Mouse (Mus musculus): ENCODE data around the gene Ywhag. TPM values are rescaled to one million over a fixed set of nuclear protein-coding genes. Genes with fewer than 3 reads are reported as not detected.

Gene Ywhag
- polyA plus RNA-seq, 1 experiment from 2014 or later: 193 TPM

GRCm38 (mm10) chr5:135906846-135907245 lies 27.6 kb downstream of the Ywhag start:
- peaks cover 36% of the 10 kb centered on the region for H3K36me3 ChIP-seq (ENCODE audit: insufficient read depth, low read length)
- no peak for ATAC-seq (ENCODE audit: low FRiP score, low TSS enrichment)
- WGBS: 76% methylated on average over 4 of the region's 4 CpGs

GRCm38 (mm10) chr5:135905320-135906225 lies 28.8 kb downstream of the Ywhag start:
- Histone ChIP-seq H3K36me3 (ENCODE audit: insufficient read depth, low read length) (peaks cover 24% of the 10 kb centered on the region), H3K4me1 (ENCODE audit: insufficient read depth, low read length) (peaks cover 17% of the 10 kb centered on the region; the same call in 1 of the 2 replicates), H3K4me2 (replicated peaks; ENCODE audit: low read depth, low read length) (no peak overlapping the region), H3K27ac (ENCODE audit: low read length) (no peak overlapping the region), H3K4me3 (ENCODE audit: low read length) (no peak overlapping the region), H3K9ac (replicated peaks; ENCODE audit: low read length) (no peak overlapping the region), H3K9me3 (ENCODE audit: low read length) (no peaks in the 10 kb centered on the region), H3K27me3 (ENCODE audit: insufficient read depth, low read length) (no peaks in the 10 kb centered on the region)
- WGBS: 62% methylated on average over 8 of the region's 8 CpGs
- ATAC-seq (ENCODE audit: low FRiP score, low TSS enrichment): no peak

More at GRCm38 (mm10) chr5:135906846-135907245, 27.6 kb downstream of the Ywhag start:
- Histone ChIP-seq H3K9ac (replicated peaks; ENCODE audit: low read length) (no peak overlapping the region), H3K27ac (ENCODE audit: low read length) (no peak overlapping the region), H3K9me3 (ENCODE audit: low read length) (no peaks in the 10 kb centered on the region), H3K27me3 (ENCODE audit: insufficient read depth, low read length) (no peaks in the 10 kb centered on the region), H3K4me2 (replicated peaks; ENCODE audit: low read depth, low read length) (no peak overlapping the region), H3K4me1 (ENCODE audit: insufficient read depth, low read length) (peaks cover 17% of the 10 kb centered on the region; the same call in 1 of the 2 replicates), H3K4me3 (ENCODE audit: low read length) (no peak overlapping the region)

- no peaks in the 10 kb centered on the region for H3K27me3 ChIP-seq (ENCODE audit: insufficient read depth, low read length)
- peak overlapping the region; percentile 45; the same call in 1 of the 2 replicates for H3K4me3 ChIP-seq (ENCODE audit: low read length)
- H3K36me3 ChIP-seq (ENCODE audit: insufficient read depth, low read length): peaks cover 11% of the 10 kb centered on the region
- no peaks in the 10 kb centered on the region for H3K9me3 ChIP-seq (ENCODE audit: low read length)
- 55% methylated on average over 5 of the region's 5 CpGs for WGBS
- H3K9ac ChIP-seq (replicated peaks; ENCODE audit: low read length): peak overlapping the region; percentile 66
- peak overlapping the region; percentile 65; the same call in 1 of the 2 replicates for H3K4me2 ChIP-seq (replicated peaks; ENCODE audit: low read depth, low read length)
- H3K4me1 ChIP-seq (ENCODE audit: insufficient read depth, low read length): peaks cover 17% of the 10 kb centered on the region; the same call in 1 of the 2 replicates
- no peak for ATAC-seq (ENCODE audit: low FRiP score, low TSS enrichment)
- peak overlapping the region; percentile 1; the same call in 1 of the 2 replicates for H3K27ac ChIP-seq (ENCODE audit: low read length)
These were observed 30.2 kb downstream of the Ywhag start for GRCm38 (mm10) chr5:135904259-135904658.

GRCm38 (mm10) chr5:135903551-135904151 lies 30.8 kb downstream of the Ywhag start:
- peak overlapping the region; percentile 65 for H3K4me2 ChIP-seq (replicated peaks; ENCODE audit: low read depth, low read length)
- H3K4me1 ChIP-seq (ENCODE audit: insufficient read depth, low read length): peaks cover 17% of the 10 kb centered on the region; the same call in 1 of the 2 replicates
- H3K9me3 ChIP-seq (ENCODE audit: low read length): no peaks in the 10 kb centered on the region
- peak; percentile 98 for ATAC-seq (ENCODE audit: low FRiP score, low TSS enrichment)
- H3K36me3 ChIP-seq (ENCODE audit: insufficient read depth, low read length): peaks cover 6% of the 10 kb centered on the region; the same call in 1 of the 2 replicates
- H3K27me3 ChIP-seq (ENCODE audit: insufficient read depth, low read length): no peaks in the 10 kb centered on the region
- H3K4me3 ChIP-seq (ENCODE audit: low read length): peak overlapping the region; percentile 45
- peak overlapping the region; percentile 66 for H3K9ac ChIP-seq (replicated peaks; ENCODE audit: low read length)
- under 1% methylated on average over 30 of the region's 30 CpGs for WGBS
- peak overlapping the region; percentile 76 for H3K27ac ChIP-seq (ENCODE audit: low read length)

GRCm38 (mm10) chr5:135903058-135903457 lies 31.4 kb downstream of the Ywhag start:
- Histone ChIP-seq H3K27ac (ENCODE audit: low read length) (peak overlapping the region; percentile 76), H3K4me3 (ENCODE audit: low read length) (peak overlapping the region; percentile 45), H3K9ac (replicated peaks; ENCODE audit: low read length) (peak overlapping the region; percentile 66), H3K36me3 (ENCODE audit: insufficient read depth, low read length) (peaks cover 6% of the 10 kb centered on the region; the same call in 1 of the 2 replicates), H3K9me3 (ENCODE audit: low read length) (no peaks in the 10 kb centered on the region), H3K4me2 (replicated peaks; ENCODE audit: low read depth, low read length) (peak overlapping the region; percentile 65), H3K27me3 (ENCODE audit: insufficient read depth, low read length) (no peaks in the 10 kb centered on the region), H3K4me1 (ENCODE audit: insufficient read depth, low read length) (peaks cover 17% of the 10 kb centered on the region; the same call in 1 of the 2 replicates)
- 22% methylated on average over 7 of the region's 7 CpGs for WGBS
- ATAC-seq (ENCODE audit: low FRiP score, low TSS enrichment): peak; percentile 21; the same call in 1 of the 2 replicates

- H3K4me1 ChIP-seq (ENCODE audit: insufficient read depth, low read length): peaks cover 14% of the 10 kb centered on the region; the same call in 1 of the 2 replicates
- H3K4me3 ChIP-seq (ENCODE audit: low read length): no peak overlapping the region
- H3K27ac ChIP-seq (ENCODE audit: low read length): no peak overlapping the region
- H3K36me3 ChIP-seq (ENCODE audit: insufficient read depth, low read length): no peaks in the 10 kb centered on the region
- H3K4me2 ChIP-seq (replicated peaks; ENCODE audit: low read depth, low read length): no peak overlapping the region
- H3K9ac ChIP-seq (replicated peaks; ENCODE audit: low read length): no peak overlapping the region
- WGBS: 64% methylated on average over 6 of the region's 6 CpGs
- no peak for ATAC-seq (ENCODE audit: low FRiP score, low TSS enrichment)
- no peaks in the 10 kb centered on the region for H3K9me3 ChIP-seq (ENCODE audit: low read length)
- no peaks in the 10 kb centered on the region for H3K27me3 ChIP-seq (ENCODE audit: insufficient read depth, low read length)
These were observed 32.9 kb downstream of the Ywhag start for GRCm38 (mm10) chr5:135901354-135902095.

GRCm38 (mm10) chr5:135900701-135901100 lies 33.7 kb downstream of the Ywhag start:
- Histone ChIP-seq H3K4me1 (ENCODE audit: insufficient read depth, low read length) (peaks cover 11% of the 10 kb centered on the region; the same call in 1 of the 2 replicates), H3K9ac (replicated peaks; ENCODE audit: low read length) (no peak overlapping the region), H3K4me3 (ENCODE audit: low read length) (no peak overlapping the region), H3K4me2 (replicated peaks; ENCODE audit: low read depth, low read length) (no peak overlapping the region), H3K9me3 (ENCODE audit: low read length) (no peaks in the 10 kb centered on the region), H3K36me3 (ENCODE audit: insufficient read depth, low read length) (no peaks in the 10 kb centered on the region), H3K27ac (ENCODE audit: low read length) (no peak overlapping the region), H3K27me3 (ENCODE audit: insufficient read depth, low read length) (no peaks in the 10 kb centered on the region)
- no peak for ATAC-seq (ENCODE audit: low FRiP score, low TSS enrichment)
- 79% methylated on average over 3 of the region's 3 CpGs for WGBS

- ATAC-seq (ENCODE audit: low FRiP score, low TSS enrichment): no peak
- WGBS: 57% methylated on average over 4 of the region's 4 CpGs
These were observed 34.6 kb downstream of the Ywhag start for GRCm38 (mm10) chr5:135899833-135900232.

GRCm38 (mm10) chr5:135898995-135899394 lies 35.4 kb downstream of the Ywhag start:
- Histone ChIP-seq H3K27me3 (ENCODE audit: insufficient read depth, low read length) (no peaks in the 10 kb centered on the region), H3K4me3 (ENCODE audit: low read length) (no peak overlapping the region), H3K36me3 (ENCODE audit: insufficient read depth, low read length) (no peaks in the 10 kb centered on the region), H3K9me3 (ENCODE audit: low read length) (no peaks in the 10 kb centered on the region), H3K27ac (ENCODE audit: low read length) (no peak overlapping the region), H3K4me2 (replicated peaks; ENCODE audit: low read depth, low read length) (no peak overlapping the region), H3K4me1 (ENCODE audit: insufficient read depth, low read length) (peaks cover 5% of the 10 kb centered on the region; the same call in 1 of the 2 replicates), H3K9ac (replicated peaks; ENCODE audit: low read length) (no peak overlapping the region)
- no peak for ATAC-seq (ENCODE audit: low FRiP score, low TSS enrichment)
- 77% methylated on average over 4 of the region's 4 CpGs for WGBS

More at GRCm38 (mm10) chr5:135899833-135900232, 34.6 kb downstream of the Ywhag start:
- H3K9ac ChIP-seq (replicated peaks; ENCODE audit: low read length): no peak overlapping the region
- no peak overlapping the region for H3K27ac ChIP-seq (ENCODE audit: low read length)
- H3K36me3 ChIP-seq (ENCODE audit: insufficient read depth, low read length): no peaks in the 10 kb centered on the region
- H3K4me2 ChIP-seq (replicated peaks; ENCODE audit: low read depth, low read length): no peak overlapping the region
- H3K9me3 ChIP-seq (ENCODE audit: low read length): no peaks in the 10 kb centered on the region
- peaks cover 11% of the 10 kb centered on the region; the same call in 1 of the 2 replicates for H3K4me1 ChIP-seq (ENCODE audit: insufficient read depth, low read length)
- H3K27me3 ChIP-seq (ENCODE audit: insufficient read depth, low read length): no peaks in the 10 kb centered on the region
- no peak overlapping the region for H3K4me3 ChIP-seq (ENCODE audit: low read length)
